Mouse (Mus musculus) layer of hippocampus, adult 8-10 months (tissue): ENCODE data around the gene Ccnk. TPM values are rescaled to one million over a fixed set of nuclear protein-coding genes. Genes with fewer than 3 reads are reported as not detected.

Source experiments
- DNase-seq, 2 experiments: peaks; one replicate each; pipeline ENCODE4 v3.0.0; 2022; ENCODE audit warnings: low spot score in 2 of 2
- total RNA-seq, 4 experiments: library from RNA; stranded (reverse); gene quantifications; 2 replicates each; pipeline ENCODE4 v1.2.4; 2022

The Ccnk gene
- total RNA-seq, 4 experiments from 2014 or later, result 31.6 to 35.5 (median 34.2) TPM

DNA sequence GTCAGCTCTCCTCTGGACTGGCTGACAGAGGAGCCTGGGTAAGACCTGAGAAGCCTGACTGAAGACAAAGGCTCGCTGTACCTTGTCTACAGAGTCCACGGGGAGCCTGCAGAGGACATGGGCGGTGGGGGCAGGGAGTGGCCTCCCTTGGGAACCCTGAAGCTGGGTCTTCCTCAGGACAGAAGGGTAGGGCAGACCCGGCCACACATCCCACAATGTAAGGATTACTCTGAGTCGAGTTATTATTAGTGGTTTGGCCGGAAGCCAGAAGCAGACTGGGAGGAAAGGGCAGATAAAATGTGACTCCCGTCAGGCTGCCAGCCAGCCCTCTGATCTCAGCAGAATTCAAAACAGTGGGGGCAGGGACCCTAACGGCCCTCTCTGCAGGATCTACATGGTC, 65.4 kb downstream of the Ccnk start:
- no peak for DNase-seq

DNA sequence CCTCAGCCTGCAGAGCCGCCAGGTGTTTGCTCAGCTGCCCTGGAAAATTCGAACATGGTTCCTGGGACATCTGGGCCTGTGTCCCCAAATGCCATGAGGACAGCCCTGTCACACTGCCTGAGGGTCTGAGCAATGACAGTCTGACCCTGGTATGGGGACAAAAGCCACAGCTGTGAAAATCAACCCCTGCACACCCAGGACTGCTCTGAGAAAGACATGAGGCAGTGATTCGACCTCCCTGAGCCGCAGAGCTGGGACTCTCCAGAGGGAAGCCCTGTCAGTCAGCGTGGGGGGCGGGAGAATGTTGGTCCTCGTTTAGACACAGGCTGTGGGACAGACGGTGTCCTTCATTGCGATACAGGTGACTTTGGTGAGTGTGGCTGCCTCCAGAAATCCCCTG, 66.2 kb downstream of the Ccnk start:
- DNase-seq, result no peak

DNA sequence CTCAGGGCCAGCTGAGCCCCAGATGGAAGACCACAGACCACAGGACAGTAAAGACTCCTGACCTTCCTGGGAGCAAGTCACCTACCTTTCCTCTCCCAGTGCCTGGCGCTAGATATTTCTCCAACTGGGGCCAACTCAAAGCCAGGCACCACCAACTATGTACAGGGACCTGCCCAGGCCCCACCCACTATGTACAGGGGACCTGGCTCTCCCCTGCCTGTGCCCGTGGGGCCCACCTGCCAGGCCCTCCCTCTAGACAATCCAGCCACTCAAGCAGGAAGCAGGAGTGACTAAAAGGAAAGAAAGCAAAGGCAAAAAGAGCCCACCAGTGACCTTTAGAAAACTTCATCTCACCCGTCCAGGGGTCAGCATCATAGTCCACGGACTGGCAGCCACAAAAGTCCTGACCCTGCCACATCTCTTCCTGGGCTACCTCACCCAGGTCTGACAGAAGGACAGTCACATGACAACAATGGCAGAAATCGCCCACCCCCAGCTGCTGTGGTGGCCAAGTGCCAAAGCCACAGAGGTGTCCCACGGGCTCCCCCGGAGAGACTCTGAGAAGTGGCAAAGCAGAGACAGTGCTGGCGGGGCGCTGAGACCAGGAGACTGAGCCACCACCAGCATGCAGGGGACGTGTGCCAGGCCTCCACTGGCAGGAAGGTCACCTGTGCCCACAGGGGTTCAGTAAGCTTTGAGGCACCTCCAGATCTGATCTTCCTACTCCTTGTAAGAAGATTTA, 67.6 kb downstream of the Ccnk start:
- DNase-seq, result no peak

DNA sequence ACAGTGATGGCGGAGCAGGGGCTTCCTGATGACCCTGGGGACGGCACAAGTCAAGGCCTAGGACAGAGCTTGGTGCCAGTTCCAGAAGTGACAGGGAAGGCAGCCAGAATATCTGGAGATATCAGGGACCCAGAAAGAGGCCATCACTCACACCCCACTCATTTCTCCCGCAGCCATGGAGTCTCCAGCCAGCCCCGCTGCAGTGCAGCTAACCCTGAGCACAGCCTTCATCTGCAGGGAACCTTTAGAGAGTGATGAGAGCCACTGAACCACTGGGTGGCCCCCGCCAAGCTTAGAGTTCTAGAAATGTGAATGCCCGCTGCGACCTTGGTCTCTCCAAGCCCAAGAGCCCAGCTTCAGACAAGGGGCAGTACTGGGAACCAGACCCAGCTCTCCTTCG, 69.6 kb downstream of the Ccnk start:
- no peak for DNase-seq

DNA sequence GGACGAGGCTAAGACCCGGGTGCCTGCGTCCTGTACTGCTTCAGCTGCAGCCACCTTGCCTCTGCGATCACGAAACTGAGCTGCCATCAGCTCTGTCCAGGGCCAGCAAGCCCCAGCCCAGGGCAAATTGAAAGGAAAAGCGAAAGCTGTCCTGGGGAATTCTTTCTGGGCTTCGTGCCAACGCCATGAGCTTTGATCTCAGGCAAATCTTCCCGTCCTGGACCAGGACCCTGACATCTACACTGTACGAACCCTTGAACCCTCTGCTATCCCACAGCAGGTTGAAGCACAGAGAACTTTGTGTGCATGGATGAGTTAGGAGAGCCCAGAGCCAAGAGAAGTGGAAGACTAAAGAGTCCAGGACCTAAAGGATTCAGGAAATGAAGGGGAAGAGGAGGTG, 70.1 kb downstream of the Ccnk start:
- no peak for DNase-seq

DNA sequence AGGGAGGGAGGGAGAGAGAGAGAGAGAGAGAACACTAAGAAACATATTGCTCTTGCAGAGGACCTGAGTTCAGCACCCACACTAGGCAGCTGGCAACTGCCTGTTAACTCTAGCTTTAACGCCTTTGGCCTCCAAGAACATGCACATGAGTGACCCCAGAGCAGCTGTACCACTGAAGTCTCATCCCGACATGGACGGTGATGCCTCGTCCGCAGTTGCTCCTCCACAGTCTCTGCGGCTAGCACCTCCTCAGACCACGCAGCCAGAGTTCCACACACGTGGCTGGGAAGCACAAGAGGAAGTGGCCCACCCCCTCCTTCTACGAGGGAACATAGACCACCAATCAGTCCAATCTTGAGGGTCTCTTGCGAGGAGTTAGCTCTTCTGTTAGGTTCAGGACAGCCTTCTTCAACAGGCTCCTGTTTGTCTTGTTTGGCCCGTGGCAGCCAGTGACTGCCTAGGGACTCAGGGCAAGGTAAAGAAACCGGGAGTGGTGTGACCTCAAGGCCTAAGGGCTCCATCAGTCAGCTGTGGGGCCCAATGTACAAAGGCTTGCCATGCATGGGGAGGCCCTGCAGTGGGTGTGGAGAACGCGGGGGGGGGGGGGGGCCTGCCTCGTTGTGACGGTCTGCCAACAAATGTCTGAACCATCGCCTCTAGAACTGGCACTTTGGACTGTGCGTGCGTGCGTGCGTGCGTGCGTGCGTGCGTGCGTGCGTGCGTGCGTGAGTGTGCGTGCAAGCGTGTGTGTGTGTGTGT, 71.8 kb downstream of the Ccnk start:
- no peak for DNase-seq

DNA sequence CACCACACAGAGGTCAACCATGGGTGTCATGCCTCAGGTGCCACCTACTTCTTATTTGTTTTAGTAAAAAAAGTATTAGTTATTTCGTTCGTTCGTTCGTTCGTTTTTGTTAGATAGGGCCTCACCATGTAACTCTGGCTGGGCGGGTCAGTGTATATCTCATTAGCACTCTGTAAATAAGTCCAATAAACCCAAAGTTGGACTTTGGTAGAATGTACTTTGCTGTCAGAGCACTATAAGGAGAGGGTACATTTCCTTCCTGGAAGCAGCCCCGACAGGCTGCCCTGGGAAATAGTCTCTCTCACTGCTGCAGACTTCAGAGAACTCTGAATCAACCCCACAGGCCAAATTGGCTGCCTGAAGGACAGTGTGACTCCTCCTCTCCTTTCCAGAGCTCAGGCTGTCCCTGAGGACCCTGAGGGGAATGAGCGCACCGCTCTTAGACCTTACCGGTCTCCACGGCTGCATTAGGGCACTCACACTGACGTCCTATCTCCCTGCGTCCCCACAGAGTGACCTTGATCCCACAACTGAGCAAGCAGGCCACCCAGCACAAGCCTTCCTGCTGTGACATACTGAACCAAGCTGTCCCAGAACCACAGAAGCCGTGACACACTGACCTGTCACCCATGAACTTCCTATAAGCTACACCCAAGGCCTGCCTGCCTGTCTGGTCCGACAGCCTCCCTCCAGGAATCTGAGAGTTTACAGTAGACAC, 72.6 kb downstream of the Ccnk start:
- DNase-seq, result no peak

Other genes with a start within 250 kb of the Ccnk start
- gene Bcl11b, start 176.0 kb upstream of the Ccnk start, total RNA-seq, result 100 to 1,000 TPM; 110 to 122 (median 115) TPM
- gene Setd3, start 265 bp upstream of the Ccnk start, total RNA-seq, result 100 to 1,000 TPM; 143 to 158 (median 154) TPM
- gene Ccdc85c, start 95.8 kb downstream of the Ccnk start, total RNA-seq, result 10 to 100 TPM; 56.3 to 67.6 (median 63.0) TPM
- gene Hhipl1, start 126.7 kb downstream of the Ccnk start, total RNA-seq, result 1 to 10 TPM; 5.6 to 8.5 (median 7.1) TPM
- 100 to 1,000 TPM; 162 to 181 (median 170) TPM for gene Cyp46a1, start 154.8 kb downstream of the Ccnk start, total RNA-seq
- 10 to 100 TPM; 43.0 to 51.1 (median 47.0) TPM for gene Eml1, start 191.4 kb downstream of the Ccnk start, total RNA-seq